ENCODE assay signal across 23 mouse cellular contexts in the genomic region with DNA sequence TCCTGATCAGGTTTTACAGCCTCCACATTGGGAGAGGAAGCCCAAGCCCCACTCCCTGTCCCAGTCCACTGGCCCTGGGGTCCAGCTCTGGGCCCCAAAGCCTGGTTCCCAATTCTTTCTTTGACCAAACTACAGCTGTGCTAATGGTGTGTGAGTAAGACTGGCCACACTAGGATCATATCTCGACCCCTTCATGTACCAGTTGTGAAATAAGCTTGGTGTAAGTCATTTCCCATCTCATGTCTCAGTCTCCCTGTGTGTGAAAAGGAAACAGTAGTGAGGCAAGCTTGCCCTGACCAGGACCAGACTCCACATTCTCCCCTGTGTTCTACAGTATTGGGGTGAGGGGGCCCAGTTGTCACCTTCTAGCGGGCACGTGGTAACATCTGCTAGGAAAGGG.
DNase-seq lines count a peak whose midpoint lies in the region; ATAC-seq and TF ChIP-seq lines count a peak whose summit lies in the region.
"Had no signal": no experiment of that assay in that cellular context is flagged by ENCODE, and none has a peak within 500 bp of the region (broad histone marks: within the 10 kb centered on the region; RNA-seq: fewer than 3 reads in every experiment).

No protein-coding gene starts in this region.

- no peaks in the 10 kb centered on the region for H3K9me3 ChIP-seq in hindbrain, embryonic 15.5 days
- H3K9me3 ChIP-seq in midbrain, embryonic 12.5 days = no peaks in the 10 kb centered on the region
- H3K9me3 ChIP-seq: heart, embryonic 13.5 days; intestine, embryonic 15.5 days; liver, embryonic 12.5 days; neural tube, embryonic 13.5 days had no signal

- 44% methylated on average over 3 of the region's 3 CpGs for WGBS in bone marrow, adult 2 months
- 90% methylated on average over 3 of the region's 3 CpGs for WGBS in hindbrain, embryonic 15.5 days
- WGBS in midbrain, embryonic 12.5 days = 93% methylated on average over 3 of the region's 3 CpGs

- H3K36me3 ChIP-seq in hindbrain, embryonic 15.5 days = no peaks in the 10 kb centered on the region
- no peaks in the 10 kb centered on the region for H3K36me3 ChIP-seq in midbrain, embryonic 12.5 days
- H3K36me3 ChIP-seq: heart, embryonic 13.5 days; intestine, embryonic 15.5 days; liver, embryonic 12.5 days; neural tube, embryonic 13.5 days had no signal

- DNase-seq in 416B (ENCODE audit: low read depth) = peak; percentile 72
- no peak for DNase-seq in kidney, postnatal 14 days
- no peak for DNase-seq in urinary bladder, postnatal 25 days (ENCODE audit: low spot score)
- DNase-seq: cerebellum, adult 11 months; cerebellum, postnatal 25 days; gastrocnemius, adult 2 months; heart, adult 11 months; heart, postnatal 36 days; kidney, adult 9 months; lung, embryonic 14.5 days; right cerebral cortex, adult 18-20 months; thymus, postnatal 14 days had no signal

- no peaks in the 10 kb centered on the region for H3K27me3 ChIP-seq in hindbrain, embryonic 15.5 days
- H3K27me3 ChIP-seq in midbrain, embryonic 12.5 days = peaks cover 16% of the 10 kb centered on the region
- H3K27me3 ChIP-seq: heart, embryonic 13.5 days; intestine, embryonic 15.5 days; neural tube, embryonic 13.5 days; Patski had no signal

- no peak overlapping the region for H3K9ac ChIP-seq in hindbrain, embryonic 15.5 days
- H3K9ac ChIP-seq in midbrain, embryonic 12.5 days (replicated peaks) = no peak overlapping the region
- H3K9ac ChIP-seq: heart, embryonic 13.5 days; intestine, embryonic 15.5 days; liver, embryonic 12.5 days; lung, embryonic 14.5 days; neural tube, embryonic 13.5 days had no signal

- no peak overlapping the region for H3K4me2 ChIP-seq in hindbrain, embryonic 15.5 days
- no peak overlapping the region for H3K4me2 ChIP-seq in midbrain, embryonic 12.5 days (replicated peaks)
- H3K4me2 ChIP-seq: heart, embryonic 13.5 days; intestine, embryonic 15.5 days; liver, embryonic 12.5 days; lung, embryonic 14.5 days; neural tube, embryonic 13.5 days had no signal

- H3K4me1 ChIP-seq in bone marrow, adult 2 months (ENCODE audit: control insufficient read depth, insufficient read depth, low read length) = no peaks in the 10 kb centered on the region; the same call in 1 of the 2 replicates
- peaks cover 41% of the 10 kb centered on the region for H3K4me1 ChIP-seq in hindbrain, embryonic 15.5 days (replicated peaks)
- H3K4me1 ChIP-seq in midbrain, embryonic 12.5 days = peaks cover 48% of the 10 kb centered on the region
- H3K4me1 ChIP-seq: intestine, embryonic 15.5 days; liver, embryonic 12.5 days had no signal

- TF ChIP-seq POLR2A in bone marrow, adult 2 months (IDR thresholded peaks at IDR 0.05; ENCODE audit: borderline replicate concordance, control insufficient read depth, low read depth, low read length) = no peak

- H3K27ac ChIP-seq in bone marrow, adult 2 months (ENCODE audit: control insufficient read depth, insufficient read depth, low read depth, low read length, poor library complexity) = peak overlapping the region; percentile 69
- H3K27ac ChIP-seq in hindbrain, embryonic 15.5 days (replicated peaks) = peak overlapping the region; percentile 80; the same call in 1 of the 2 replicates
- peak overlapping the region; percentile 85 for H3K27ac ChIP-seq in midbrain, embryonic 12.5 days (replicated peaks)
- H3K27ac ChIP-seq: gastrocnemius, adult 2 months; heart, embryonic 13.5 days; intestine, embryonic 15.5 days; liver, embryonic 12.5 days; macrophage had no signal

- no peak for TF ChIP-seq CTCF in bone marrow, adult 2 months (IDR thresholded peaks at IDR 0.05; ENCODE audit: control insufficient read depth, insufficient read depth, low read length)

- H3K4me3 ChIP-seq in bone marrow, adult 2 months (replicated peaks; ENCODE audit: control insufficient read depth, low read depth, low read length) = no peak overlapping the region
- no peak overlapping the region for H3K4me3 ChIP-seq in hindbrain, embryonic 15.5 days
- no peak overlapping the region for H3K4me3 ChIP-seq in midbrain, embryonic 12.5 days
- H3K4me3 ChIP-seq: gastrocnemius, adult 2 months; heart, embryonic 13.5 days; intestine, embryonic 15.5 days; liver, embryonic 12.5 days; neural tube, embryonic 13.5 days had no signal

- ATAC-seq in hindbrain, embryonic 15.5 days (ENCODE audit: low FRiP score, low read depth) = no peak
- no peak for ATAC-seq in midbrain, embryonic 12.5 days (ENCODE audit: low FRiP score, low read depth)
- ATAC-seq in monocyte, adult 5-6 weeks (replicated peaks; ENCODE audit: insufficient number of reproducible peaks, low FRiP score, low TSS enrichment, poor library complexity, severe bottlenecking) = no peak
- ATAC-seq: activated CD4-positive, CD25-positive, alpha-beta regulatory T cell, adult 4 months; intestine, embryonic 15.5 days; liver, embryonic 12.5 days; Patski had no signal
